Mouse (Mus musculus): ENCODE data around the gene Klk10. TPM values are rescaled to one million over a fixed set of nuclear protein-coding genes. Genes with fewer than 3 reads are reported as not detected.

Klk10 gene
- total and polyA plus RNA-seq, 3 experiments = not detected

DNA sequence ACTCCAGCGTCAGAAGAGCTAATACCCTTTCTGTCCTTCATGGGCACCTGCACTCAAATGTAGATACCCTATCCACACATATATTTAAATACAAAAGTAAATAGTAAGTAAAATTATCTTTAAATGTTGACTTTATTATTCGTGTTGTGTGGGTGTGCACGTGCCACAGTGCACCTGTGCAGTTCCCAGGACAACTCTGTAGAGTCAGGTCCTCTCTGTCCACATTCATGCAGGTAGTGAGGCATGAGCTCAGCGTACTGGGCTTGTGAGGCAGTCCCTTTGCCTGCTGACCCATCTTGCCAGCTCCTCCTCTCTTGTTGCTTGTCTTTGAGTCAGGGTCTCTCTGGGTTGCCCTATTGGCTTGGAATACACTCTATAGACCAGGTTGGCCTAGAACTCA, 46.9 kb downstream of the Klk10 start:
- Histone ChIP-seq H3K27me3 (replicated peaks) (peaks cover 90% of the 10 kb centered on the region), H3K79me2 (replicated peaks; ENCODE audit: control insufficient read depth, extremely low read depth, insufficient read depth, poor library complexity, severe bottlenecking) (no peaks in the 10 kb centered on the region), H3K4me1 (ENCODE audit: control insufficient read depth in 1 of 2, insufficient read depth in 2 of 2) (peaks cover 0 to 3% of the 10 kb centered on the region in 2 experiments; a peak in 1 of 4 replicates), H3K27ac (ENCODE audit: insufficient read depth, low read depth) (no peak overlapping the region), H3K9me3 (replicated peaks; ENCODE audit: low read length) (no peaks in the 10 kb centered on the region), H3K9ac (ENCODE audit: insufficient read depth, low read depth) (no peak overlapping the region), H3K4me3 (replicated peaks in 1 of 3; ENCODE audit: low read depth in 2 of 3, low read length in 2 of 3, poor library complexity in 1 of 3) (no peak overlapping the region), H3K36me3 (replicated peaks in 1 of 2; ENCODE audit: control insufficient read depth in 1 of 2, insufficient read depth in 1 of 2, low read length in 1 of 2) (no peaks in the 10 kb centered on the region), H3K4me2 (ENCODE audit: insufficient read depth, low read depth, poor library complexity, severe bottlenecking) (no peak overlapping the region)
- TF ChIP-seq SIN3A (IDR thresholded peaks at IDR 0.05; ENCODE audit: low read length) = no peak
- TF ChIP-seq MEF2A (IDR thresholded peaks at IDR 0.05; ENCODE audit: borderline replicate concordance, low read depth, low read length) = no peak
- TF ChIP-seq POLR2AphosphoS2 (IDR thresholded peaks at IDR 0.05; ENCODE audit: low read depth, low read length) = no peak
- TF ChIP-seq RAD21 (IDR thresholded peaks at IDR 0.05; ENCODE audit: low read depth, low read length) = no peak
- no peak for TF ChIP-seq CHD1 (IDR thresholded peaks at IDR 0.05; ENCODE audit: low read depth, low read length)
- no peak for TF ChIP-seq HCFC1 (IDR thresholded peaks at IDR 0.05; ENCODE audit: low read depth, low read length)
- TF ChIP-seq SMC3 (IDR thresholded peaks at IDR 0.05; ENCODE audit: low read depth, low read length) = no peak
- no peak for TF ChIP-seq USF2 (conservative IDR thresholded peaks at IDR 0.05; ENCODE audit: low read depth, low read length)
- no peak for TF ChIP-seq UBTF (IDR thresholded peaks at IDR 0.05; ENCODE audit: low read depth, low read length)
- no peak for TF ChIP-seq KAT2A (IDR thresholded peaks at IDR 0.05; ENCODE audit: insufficient replicate concordance, low read length)
- TF ChIP-seq BHLHE40 (IDR thresholded peaks at IDR 0.05; ENCODE audit: low read depth, low read length) = no peak
- TF ChIP-seq JUND (conservative IDR thresholded peaks at IDR 0.05; ENCODE audit: low read depth, low read length) = no peak
- no peak for TF ChIP-seq CHD2 (IDR thresholded peaks at IDR 0.05; ENCODE audit: low read length)
- in situ Hi-C loops (cut with MboI; ENCODE audit: low pct_ligation_motif_present, low pct_unique_long_range_greater_than_20kb, low sequenced_read_pairs) = no loop called here
- dilution Hi-C loops (cut with MboI; ENCODE audit: extremely low pct_ligation_motif_present, extremely low pct_unique_long_range_greater_than_20kb, low sequenced_read_pairs) = no loop called here
- no peak for DNase-seq (ENCODE audit: extremely low read depth)

DNA sequence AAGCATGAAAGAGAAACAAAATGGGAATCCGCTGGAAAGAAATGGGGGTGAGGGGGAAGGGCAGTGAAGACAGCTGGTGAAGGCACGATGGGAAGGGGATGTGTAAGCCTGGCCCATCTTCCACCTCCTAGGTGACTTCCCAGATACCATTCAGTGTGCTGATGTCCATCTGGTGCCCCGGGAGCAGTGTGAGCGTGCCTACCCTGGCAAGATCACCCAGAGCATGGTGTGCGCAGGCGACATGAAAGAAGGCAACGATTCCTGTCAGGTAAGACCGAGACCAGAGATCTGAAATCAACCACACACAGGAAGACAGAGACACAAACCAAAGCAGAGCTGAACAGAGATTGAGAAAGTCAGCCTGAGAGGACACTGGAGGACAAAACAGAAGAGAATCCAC, 48.2 kb downstream of the Klk10 start:
- Histone ChIP-seq H3K79me2 (replicated peaks; ENCODE audit: control insufficient read depth, extremely low read depth, insufficient read depth, poor library complexity, severe bottlenecking) (no peaks in the 10 kb centered on the region), H3K4me1 (ENCODE audit: control insufficient read depth in 1 of 2, insufficient read depth in 2 of 2) (peaks cover 0 to 3% of the 10 kb centered on the region in 2 experiments; a peak in 1 of 4 replicates), H3K9me3 (replicated peaks; ENCODE audit: low read length) (no peaks in the 10 kb centered on the region), H3K27ac (ENCODE audit: insufficient read depth, low read depth) (no peak overlapping the region), H3K9ac (ENCODE audit: insufficient read depth, low read depth) (no peak overlapping the region), H3K36me3 (replicated peaks in 1 of 2; ENCODE audit: control insufficient read depth in 1 of 2, insufficient read depth in 1 of 2, low read length in 1 of 2) (no peaks in the 10 kb centered on the region), H3K27me3 (replicated peaks) (peaks cover 87% of the 10 kb centered on the region), H3K4me2 (ENCODE audit: insufficient read depth, low read depth, poor library complexity, severe bottlenecking) (no peak overlapping the region), H3K4me3 (replicated peaks in 1 of 3; ENCODE audit: low read depth in 2 of 3, low read length in 2 of 3, poor library complexity in 1 of 3) (no peak overlapping the region)
- TF ChIP-seq JUND (conservative IDR thresholded peaks at IDR 0.05; ENCODE audit: low read depth, low read length) = no peak
- in situ Hi-C loops (cut with MboI; ENCODE audit: low pct_ligation_motif_present, low pct_unique_long_range_greater_than_20kb, low sequenced_read_pairs) (no loop called here), dilution Hi-C loops (cut with MboI; ENCODE audit: extremely low pct_ligation_motif_present, extremely low pct_unique_long_range_greater_than_20kb, low sequenced_read_pairs) (no loop called here)
- no peak for DNase-seq (ENCODE audit: extremely low read depth)

Other genes starting within 250 kb of the Klk10 start
Only the 20 nearest of the 23 such genes appear.
- 5.8 and 6.6 TPM in 2 replicates for gene Zfp719, start 201.4 kb upstream of the Klk10 start, total RNA-seq (2012; rRNA removed)
- 8.6 and 9.8 TPM in 2 replicates for gene Zfp719, start 201.4 kb upstream of the Klk10 start, total RNA-seq (2014; rRNA removed)
- gene Zfp719, start 201.4 kb upstream of the Klk10 start, polyA plus RNA-seq (2012; ENCODE audit: insufficient read length, low read depth) = 3.5 and 5.8 TPM in 2 replicates
- not detected in 2 replicates for gene Zfp819, start 173.9 kb upstream of the Klk10 start, total RNA-seq (2012; rRNA removed)
- not detected in 2 replicates for gene Zfp819, start 173.9 kb upstream of the Klk10 start, total RNA-seq (2014; rRNA removed)
- gene Zfp819, start 173.9 kb upstream of the Klk10 start, polyA plus RNA-seq (2012; ENCODE audit: insufficient read length, low read depth) = not detected in 2 replicates
- gene Ceacam18, start 146.3 kb upstream of the Klk10 start, total RNA-seq (2012; rRNA removed) = not detected in 2 replicates
- gene Ceacam18, start 146.3 kb upstream of the Klk10 start, total RNA-seq (2014; rRNA removed) = not detected in 2 replicates
- not detected in 2 replicates for gene Ceacam18, start 146.3 kb upstream of the Klk10 start, polyA plus RNA-seq (2012; ENCODE audit: insufficient read length, low read depth)
- gene Siglece, start 120.9 kb upstream of the Klk10 start, total RNA-seq (2012; rRNA removed) = not detected in 2 replicates
- gene Siglece, start 120.9 kb upstream of the Klk10 start, total RNA-seq (2014; rRNA removed) = 0.14 TPM in 1 of 2 replicates, not detected in the other
- gene Siglece, start 120.9 kb upstream of the Klk10 start, polyA plus RNA-seq (2012; ENCODE audit: insufficient read length, low read depth) = 0.14 and 0.23 TPM in 2 replicates
- gene Ctu1, start 109.0 kb upstream of the Klk10 start, total RNA-seq (2012; rRNA removed) = 6.9 and 7.8 TPM in 2 replicates
- gene Ctu1, start 109.0 kb upstream of the Klk10 start, total RNA-seq (2014; rRNA removed) = 7.2 TPM in 2 replicates
- gene Ctu1, start 109.0 kb upstream of the Klk10 start, polyA plus RNA-seq (2012; ENCODE audit: insufficient read length, low read depth) = 5.3 and 5.5 TPM in 2 replicates
- not detected in 2 replicates for gene Klk14, start 90.6 kb upstream of the Klk10 start, total RNA-seq (2012; rRNA removed)
- gene Klk14, start 90.6 kb upstream of the Klk10 start, total RNA-seq (2014; rRNA removed) = not detected in 2 replicates
- gene Klk14, start 90.6 kb upstream of the Klk10 start, polyA plus RNA-seq (2012; ENCODE audit: insufficient read length, low read depth) = not detected in 2 replicates
- not detected in 2 replicates for gene Klk13, start 68.5 kb upstream of the Klk10 start, total RNA-seq (2012; rRNA removed)
- gene Klk13, start 68.5 kb upstream of the Klk10 start, total RNA-seq (2014; rRNA removed) = not detected in 2 replicates
- not detected in 2 replicates for gene Klk13, start 68.5 kb upstream of the Klk10 start, polyA plus RNA-seq (2012; ENCODE audit: insufficient read length, low read depth)
- gene Klk12, start 12.1 kb upstream of the Klk10 start, total RNA-seq (2012; rRNA removed) = not detected in 2 replicates
- gene Klk12, start 12.1 kb upstream of the Klk10 start, total RNA-seq (2014; rRNA removed) = not detected in 2 replicates
- gene Klk12, start 12.1 kb upstream of the Klk10 start, polyA plus RNA-seq (2012; ENCODE audit: insufficient read length, low read depth) = not detected in 2 replicates
- not detected in 2 replicates for gene Klk11, start 6.4 kb upstream of the Klk10 start, total RNA-seq (2012; rRNA removed)
- gene Klk11, start 6.4 kb upstream of the Klk10 start, total RNA-seq (2014; rRNA removed) = not detected in 2 replicates
- gene Klk11, start 6.4 kb upstream of the Klk10 start, polyA plus RNA-seq (2012; ENCODE audit: insufficient read length, low read depth) = not detected in 2 replicates
- 0.08 TPM in 1 of 2 replicates, not detected in the other for gene Klk9, start 10.9 kb downstream of the Klk10 start, total RNA-seq (2012; rRNA removed)
- gene Klk9, start 10.9 kb downstream of the Klk10 start, total RNA-seq (2014; rRNA removed) = not detected in 2 replicates
- gene Klk9, start 10.9 kb downstream of the Klk10 start, polyA plus RNA-seq (2012; ENCODE audit: insufficient read length, low read depth) = not detected in 2 replicates
- gene Klk8, start 16.5 kb downstream of the Klk10 start, total RNA-seq (2012; rRNA removed) = 43.5 and 51.2 TPM in 2 replicates
- 2.3 and 5.5 TPM in 2 replicates for gene Klk8, start 16.5 kb downstream of the Klk10 start, total RNA-seq (2014; rRNA removed)
- gene Klk8, start 16.5 kb downstream of the Klk10 start, polyA plus RNA-seq (2012; ENCODE audit: insufficient read length, low read depth) = 5.0 and 5.3 TPM in 2 replicates
- not detected in 2 replicates for gene Klk7, start 30.3 kb downstream of the Klk10 start, total RNA-seq (2012; rRNA removed)
- not detected in 2 replicates for gene Klk7, start 30.3 kb downstream of the Klk10 start, total RNA-seq (2014; rRNA removed)
- not detected in 2 replicates for gene Klk7, start 30.3 kb downstream of the Klk10 start, polyA plus RNA-seq (2012; ENCODE audit: insufficient read length, low read depth)
- gene Klk6, start 43.5 kb downstream of the Klk10 start, total RNA-seq (2012; rRNA removed) = not detected in 2 replicates
- not detected in 2 replicates for gene Klk6, start 43.5 kb downstream of the Klk10 start, total RNA-seq (2014; rRNA removed)
- gene Klk6, start 43.5 kb downstream of the Klk10 start, polyA plus RNA-seq (2012; ENCODE audit: insufficient read length, low read depth) = not detected in 2 replicates
- not detected in 2 replicates for gene Klk5, start 60.9 kb downstream of the Klk10 start, total RNA-seq (2012; rRNA removed)
- gene Klk5, start 60.9 kb downstream of the Klk10 start, total RNA-seq (2014; rRNA removed) = not detected in 2 replicates
- not detected in 2 replicates for gene Klk5, start 60.9 kb downstream of the Klk10 start, polyA plus RNA-seq (2012; ENCODE audit: insufficient read length, low read depth)
- gene Klk4, start 100.1 kb downstream of the Klk10 start, total RNA-seq (2012; rRNA removed) = not detected in 2 replicates
- not detected in 2 replicates for gene Klk4, start 100.1 kb downstream of the Klk10 start, total RNA-seq (2014; rRNA removed)
- gene Klk4, start 100.1 kb downstream of the Klk10 start, polyA plus RNA-seq (2012; ENCODE audit: insufficient read length, low read depth) = 0.26 TPM in 1 of 2 replicates, not detected in the other
- gene Klk15, start 152.7 kb downstream of the Klk10 start, total RNA-seq (2012; rRNA removed) = not detected in 2 replicates
- not detected in 2 replicates for gene Klk15, start 152.7 kb downstream of the Klk10 start, total RNA-seq (2014; rRNA removed)
- gene Klk15, start 152.7 kb downstream of the Klk10 start, polyA plus RNA-seq (2012; ENCODE audit: insufficient read length, low read depth) = not detected in 2 replicates
- not detected in 2 replicates for gene Klk1b8, start 169.6 kb downstream of the Klk10 start, total RNA-seq (2012; rRNA removed)
- not detected in 2 replicates for gene Klk1b8, start 169.6 kb downstream of the Klk10 start, total RNA-seq (2014; rRNA removed)
- not detected in 2 replicates for gene Klk1b8, start 169.6 kb downstream of the Klk10 start, polyA plus RNA-seq (2012; ENCODE audit: insufficient read length, low read depth)
- gene Klk1b1, start 185.7 kb downstream of the Klk10 start, total RNA-seq (2012; rRNA removed) = not detected in 2 replicates
- not detected in 2 replicates for gene Klk1b1, start 185.7 kb downstream of the Klk10 start, total RNA-seq (2014; rRNA removed)
- gene Klk1b1, start 185.7 kb downstream of the Klk10 start, polyA plus RNA-seq (2012; ENCODE audit: insufficient read length, low read depth) = not detected in 2 replicates
- not detected in 2 replicates for gene Klk1b9, start 195.0 kb downstream of the Klk10 start, total RNA-seq (2012; rRNA removed)
- not detected in 2 replicates for gene Klk1b9, start 195.0 kb downstream of the Klk10 start, total RNA-seq (2014; rRNA removed)
- not detected in 2 replicates for gene Klk1b9, start 195.0 kb downstream of the Klk10 start, polyA plus RNA-seq (2012; ENCODE audit: insufficient read length, low read depth)
- not detected in 2 replicates for gene Klk1b11, start 214.8 kb downstream of the Klk10 start, total RNA-seq (2012; rRNA removed)
- gene Klk1b11, start 214.8 kb downstream of the Klk10 start, total RNA-seq (2014; rRNA removed) = not detected in 2 replicates
- not detected in 2 replicates for gene Klk1b11, start 214.8 kb downstream of the Klk10 start, polyA plus RNA-seq (2012; ENCODE audit: insufficient read length, low read depth)

Data from CH12.LX (cell line).